Mouse (Mus musculus) bone marrow, adult 2 months (tissue): ENCODE results near the gene Napa. TPM values are rescaled to one million over a fixed set of nuclear protein-coding genes. Genes with fewer than 3 reads are reported as not detected.

ENCODE experiments used
- H3K27ac ChIP-seq: fragments of 200-500 bp; 2 replicates; pipeline ENCODE4 v1.5.1; 2012; ENCODE audit warnings: low read depth, mild to moderate bottlenecking, control low read depth, inconsistent platforms, low read length; ENCODE audit not compliant: control insufficient read depth, poor library complexity, insufficient read depth
- H3K4me1 ChIP-seq: fragments of 200-500 bp; 2 replicates; pipeline ENCODE4 v1.6.1; 2011; ENCODE audit warnings: low read length; ENCODE audit not compliant: control insufficient read depth, insufficient read depth
- H3K4me3 ChIP-seq: fragments of 200-500 bp; replicated peaks from 2 replicates; pipeline ENCODE3; 2011; ENCODE audit warnings: mild to moderate bottlenecking, low read depth, low read length, control low read depth; ENCODE audit not compliant: control insufficient read depth
- CTCF ChIP-seq: fragments of 200-500 bp; IDR thresholded peaks from 2 replicates; pipeline ENCODE4 v1.5.1; 2011; ENCODE audit warnings: low read length, control low read depth; ENCODE audit not compliant: control insufficient read depth, insufficient read depth
- POLR2A ChIP-seq: fragments of 200-500 bp; IDR thresholded peaks from 2 replicates; pipeline ENCODE4 v1.6.1; 2011; ENCODE audit warnings: low read depth, mild to moderate bottlenecking, control low read depth, low read length, borderline replicate concordance; ENCODE audit not compliant: control insufficient read depth
- WGBS: fragments of 180-500 bp; shearing (Covaris S2); methylation state at CpG from one replicate; pipeline ENCODE4 v1.1.7; 2018; 5-methylcytosine and 5-hydroxymethylcytosine counted together
- polyA plus RNA-seq: library from polyadenylated mRNA; stranded (reverse); fragments of >200 nt; gene quantifications from 2 replicates; pipeline ENCODE4 v1.2.4, GENCODE M21; 2011; ENCODE audit warnings: low replicate concordance; ENCODE audit not compliant: missing spikeins, insufficient read depth, insufficient read length

The Napa gene
- polyA plus RNA-seq, 1 experiment = 126 TPM

- WGBS = 34% methylated on average over 6 of the region's 6 CpGs
- TF ChIP-seq CTCF (no peak), POLR2A (no peak)
- H3K4me3 ChIP-seq = no peak overlapping the region
- peak overlapping the region; percentile 70; the same call in 1 of the 2 replicates for H3K27ac ChIP-seq
- H3K4me1 ChIP-seq = peaks cover 10% of the 10 kb centered on the region
Observed at GRCm38 (mm10) chr7:16055665-16056064, 42.6 kb upstream of the Napa start.

GRCm38 (mm10) chr7:16056459-16057135 is 41.7 kb upstream of the Napa start:
- peaks cover 10% of the 10 kb centered on the region for H3K4me1 ChIP-seq
- H3K27ac ChIP-seq = peak overlapping the region; percentile 68
- H3K4me3 ChIP-seq = no peak overlapping the region
- 0 out of 2 replicates have a peak, but pooled peaks have one; percentile 23 for TF ChIP-seq CTCF
- no peak for TF ChIP-seq POLR2A
- 1% methylated on average over 5 of the region's 5 CpGs for WGBS

GRCm38 (mm10) chr7:16057136-16057534 is 41.1 kb upstream of the Napa start:
- no peak for TF ChIP-seq POLR2A
- no peak for TF ChIP-seq CTCF
- 6% methylated on average over 2 of the region's 2 CpGs for WGBS
- Histone ChIP-seq H3K27ac (peak overlapping the region; percentile 68), H3K4me1 (peaks cover 10% of the 10 kb centered on the region), H3K4me3 (no peak overlapping the region)

GRCm38 (mm10) chr7:16061219-16062098 is 36.8 kb upstream of the Napa start, which contains the start of gene Zfp541:
TSS of gene Zfp541 (plus strand) at chr7:16061814.
- WGBS = 77% methylated on average over 80 of the region's 80 CpGs
- Histone ChIP-seq H3K4me3 (no peak within 1 kb of the TSS), H3K27ac (no peak within 1 kb of the TSS; the same call in 1 of the 2 replicates), H3K4me1 (peaks cover 3% of the 10 kb centered on the region)
- TF ChIP-seq POLR2A (no peak), CTCF (no peak)

GRCm38 (mm10) chr7:16062099-16062420 is 36.2 kb upstream of the Napa start:
- WGBS = 86% methylated on average over 15 of the region's 15 CpGs

GRCm38 (mm10) chr7:16063490-16063889 is 34.8 kb upstream of the Napa start:
- Histone ChIP-seq H3K4me3 (no peak overlapping the region), H3K4me1 (no peaks in the 10 kb centered on the region), H3K27ac (no peak overlapping the region)
- TF ChIP-seq POLR2A (no peak), CTCF (peak; percentile 53; the same call in 1 of the 2 replicates)
- WGBS = 65% methylated on average over 4 of the region's 4 CpGs

More at GRCm38 (mm10) chr7:16062099-16062420, 36.2 kb upstream of the Napa start:
- H3K4me1 ChIP-seq = peaks cover 3% of the 10 kb centered on the region
- H3K4me3 ChIP-seq = no peak overlapping the region
- H3K27ac ChIP-seq = no peak overlapping the region; the same call in 1 of the 2 replicates
- TF ChIP-seq CTCF = no peak
- no peak for TF ChIP-seq POLR2A

GRCm38 (mm10) chr7:16070846-16071245 is 27.4 kb upstream of the Napa start:
- TF ChIP-seq CTCF = no peak
- no peak for TF ChIP-seq POLR2A
- H3K4me3 ChIP-seq = no peak overlapping the region
- H3K27ac ChIP-seq = no peak overlapping the region
- no peaks in the 10 kb centered on the region; the same call in 1 of the 2 replicates for H3K4me1 ChIP-seq

- TF ChIP-seq CTCF (no peak), POLR2A (no peak)
Observed at GRCm38 (mm10) chr7:16071906-16072305, 26.4 kb upstream of the Napa start.

More at GRCm38 (mm10) chr7:16071906-16072305, 26.4 kb upstream of the Napa start:
- Histone ChIP-seq H3K4me1 (no peaks in the 10 kb centered on the region; the same call in 1 of the 2 replicates), H3K4me3 (no peak overlapping the region), H3K27ac (no peak overlapping the region)
- 81% methylated on average over 6 of the region's 6 CpGs for WGBS
